Mouse (Mus musculus): ENCODE data around the gene Chd9. TPM values are rescaled to one million over a fixed set of nuclear protein-coding genes. Genes with fewer than 3 reads are reported as not detected.

The Chd9 gene
- total RNA-seq, 4 experiments from 2014 or later: 37.4 to 51.6 (median 46.4) TPM

DNA sequence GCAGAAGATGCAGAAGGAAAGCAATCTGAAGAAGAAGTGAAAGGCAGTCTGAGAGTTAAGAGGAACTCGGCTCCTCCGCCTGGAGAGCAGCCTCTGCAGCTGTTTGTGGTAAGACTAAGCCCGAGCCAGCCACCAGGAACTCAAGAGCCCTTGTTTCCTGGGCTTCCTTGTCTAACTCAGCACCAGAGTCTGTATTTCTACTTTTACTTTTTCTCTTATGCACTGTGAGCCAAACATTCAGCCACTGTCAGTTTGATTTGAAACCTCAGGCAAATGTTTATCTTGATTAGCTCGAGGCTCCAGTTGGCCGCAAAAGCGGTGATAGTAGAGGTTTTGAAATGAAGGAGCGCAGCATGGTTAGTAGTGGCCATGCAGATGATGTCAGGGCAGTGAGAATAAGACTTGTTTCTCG is 148.8 kb downstream of the Chd9 start:
- DNase-seq (ENCODE audit: low spot score): peak; percentile 26

DNA sequence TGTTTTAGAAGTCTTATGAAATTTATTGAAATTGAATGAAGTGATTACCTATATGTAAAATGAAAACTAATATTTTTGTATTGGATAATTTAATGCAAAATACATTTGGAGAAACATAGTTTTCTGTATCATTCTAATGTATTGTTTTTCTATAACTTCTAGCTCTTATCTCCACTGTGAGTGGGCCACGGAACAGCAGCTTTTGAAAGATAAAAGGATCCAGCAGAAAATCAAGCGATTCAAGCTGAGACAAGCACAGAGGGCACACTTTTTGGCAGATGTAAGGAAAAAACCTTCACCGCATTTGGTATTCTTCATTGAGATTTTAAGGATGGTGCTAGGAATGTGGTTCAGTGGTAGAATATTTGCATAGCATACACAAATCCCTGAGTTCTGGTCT is 150.6 kb downstream of the Chd9 start:
- DNase-seq (ENCODE audit: low spot score): no peak

DNA sequence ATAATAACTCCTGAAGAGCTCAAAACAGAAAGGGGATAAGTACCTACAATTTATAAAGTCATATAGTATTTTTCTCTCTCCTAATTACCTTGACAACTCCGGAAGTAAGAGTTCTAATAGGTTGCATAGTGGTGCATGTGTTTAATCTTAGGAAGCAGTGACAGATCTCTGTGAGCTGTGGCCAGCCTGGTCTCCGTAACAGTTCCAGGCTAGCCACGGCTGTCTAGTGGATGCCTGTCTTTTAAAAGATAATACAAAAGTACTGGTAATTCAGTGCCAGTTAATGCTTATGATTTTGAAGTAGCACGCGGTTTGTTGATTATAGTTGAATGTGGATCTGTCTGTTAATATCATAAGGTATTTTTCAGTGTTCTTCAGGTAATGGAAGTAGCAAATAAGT is 151.1 kb downstream of the Chd9 start:
- DNase-seq (ENCODE audit: low spot score): no peak

DNA sequence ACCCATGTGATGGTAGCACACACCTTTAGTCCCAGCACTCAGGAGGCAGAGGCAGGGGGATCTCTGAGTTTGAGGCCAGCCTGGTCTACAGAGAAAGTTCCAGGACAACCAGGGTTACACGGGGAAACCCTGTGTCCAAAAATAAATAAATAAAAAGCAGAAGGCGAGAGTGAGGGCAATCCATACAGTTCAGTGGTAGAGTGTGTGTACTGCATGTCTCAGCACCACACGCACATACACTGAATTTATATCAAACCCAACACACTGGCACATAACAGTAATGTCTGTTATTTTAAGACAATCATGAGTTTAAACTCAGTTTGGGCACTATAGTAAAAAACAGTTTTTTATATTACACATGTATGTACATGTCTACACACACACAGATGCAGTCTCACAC is 153.9 kb downstream of the Chd9 start:
- DNase-seq (ENCODE audit: low spot score): no peak

DNA sequence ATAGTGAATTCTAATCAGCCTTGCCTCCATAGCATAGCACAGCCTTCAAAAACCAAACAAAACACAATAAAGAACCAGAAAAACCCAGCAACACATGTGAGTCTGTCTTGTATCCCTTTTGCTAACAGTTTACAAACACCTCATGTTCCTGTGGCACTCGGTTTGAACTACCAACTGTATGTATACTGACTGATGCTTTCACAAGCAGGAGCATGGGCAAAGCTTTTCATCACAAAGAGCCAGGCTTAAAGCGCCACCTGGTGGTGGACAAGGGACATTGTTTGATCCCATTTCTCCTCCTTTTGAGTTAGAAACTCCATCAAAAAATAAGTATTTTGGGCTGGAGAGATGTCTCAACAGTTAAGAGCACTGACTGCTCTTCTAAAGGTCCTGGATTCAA is 191.6 kb downstream of the Chd9 start:
- peak; percentile 52 for DNase-seq (ENCODE audit: low spot score)

DNA sequence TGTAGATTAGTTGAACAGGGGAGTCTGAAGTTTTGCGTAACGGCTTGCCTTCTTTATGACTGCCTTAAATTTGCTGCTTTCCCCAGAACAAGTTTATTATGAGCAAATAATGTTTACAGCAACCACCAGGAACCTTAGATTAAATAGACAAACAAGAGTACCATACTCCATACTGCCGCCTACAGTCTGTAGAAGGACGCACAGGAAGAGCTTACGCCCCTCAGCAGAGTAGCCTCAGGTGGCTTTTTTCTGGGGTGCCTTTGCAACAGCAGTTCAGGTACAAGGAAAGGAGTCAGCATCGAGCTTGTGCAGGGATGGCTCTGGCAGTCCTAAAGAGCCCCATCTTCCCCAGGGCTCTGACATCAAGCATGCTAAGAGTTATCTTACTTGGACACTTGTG is 206.3 kb downstream of the Chd9 start:
- DNase-seq (ENCODE audit: low spot score): no peak

DNA sequence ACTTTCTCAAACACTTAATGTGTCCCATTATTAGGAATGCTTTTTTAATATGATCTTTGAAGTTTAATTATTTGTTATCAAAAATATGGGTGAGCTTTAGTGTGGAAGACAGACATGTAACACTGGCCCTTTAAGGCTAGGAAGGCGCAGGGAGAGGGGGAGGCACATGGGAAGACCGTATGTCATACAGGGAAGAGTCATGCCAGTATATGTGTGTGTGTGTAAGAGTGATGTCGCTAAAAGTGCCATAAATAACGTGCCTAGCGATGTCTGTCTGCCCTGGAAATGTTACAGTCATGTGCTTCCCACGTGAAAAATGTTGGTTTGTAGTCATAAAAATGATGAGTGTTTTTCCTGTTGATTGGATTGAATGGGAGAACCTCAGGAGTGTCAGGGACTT is 208.8 kb downstream of the Chd9 start:
- DNase-seq (ENCODE audit: low spot score): no peak

DNA sequence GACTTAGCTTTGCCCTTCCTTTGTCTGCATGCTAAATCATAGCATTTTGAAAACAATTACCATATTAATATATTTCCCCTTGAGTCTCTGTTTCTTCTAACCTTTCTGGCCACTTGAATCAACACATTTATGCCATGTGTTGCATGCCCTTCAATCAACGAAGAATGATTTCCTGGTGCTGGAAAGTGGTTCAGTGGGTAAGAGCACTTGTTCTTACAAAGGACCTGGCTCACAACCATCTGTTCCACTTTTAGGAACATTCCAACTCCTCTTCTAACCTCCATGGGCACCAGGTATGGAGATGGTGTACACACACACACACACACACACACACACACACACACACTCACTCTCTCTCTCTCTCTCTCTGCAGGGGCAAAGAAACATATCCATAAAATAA is 210.5 kb downstream of the Chd9 start:
- no peak for DNase-seq (ENCODE audit: low spot score)

DNA sequence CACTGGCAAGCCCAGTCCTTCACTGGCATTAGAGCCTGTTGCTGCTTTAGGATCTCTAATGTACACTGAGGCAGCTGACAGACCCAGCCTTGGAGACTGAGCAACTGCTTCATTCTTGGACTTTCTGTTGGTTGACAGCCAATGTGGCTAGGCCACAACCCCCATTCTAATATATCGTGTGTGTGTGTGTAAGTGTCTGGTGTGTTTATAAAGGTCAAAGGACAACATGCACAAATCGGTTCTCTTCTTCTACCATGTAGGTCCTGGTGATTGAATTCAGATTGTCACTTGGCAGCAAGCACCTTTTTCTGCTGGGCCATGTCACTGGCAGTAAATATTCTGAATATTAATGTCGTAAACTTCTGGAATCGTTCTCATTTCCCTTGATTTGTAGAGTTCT is 218.2 kb downstream of the Chd9 start:
- DNase-seq (ENCODE audit: low spot score): no peak

DNA sequence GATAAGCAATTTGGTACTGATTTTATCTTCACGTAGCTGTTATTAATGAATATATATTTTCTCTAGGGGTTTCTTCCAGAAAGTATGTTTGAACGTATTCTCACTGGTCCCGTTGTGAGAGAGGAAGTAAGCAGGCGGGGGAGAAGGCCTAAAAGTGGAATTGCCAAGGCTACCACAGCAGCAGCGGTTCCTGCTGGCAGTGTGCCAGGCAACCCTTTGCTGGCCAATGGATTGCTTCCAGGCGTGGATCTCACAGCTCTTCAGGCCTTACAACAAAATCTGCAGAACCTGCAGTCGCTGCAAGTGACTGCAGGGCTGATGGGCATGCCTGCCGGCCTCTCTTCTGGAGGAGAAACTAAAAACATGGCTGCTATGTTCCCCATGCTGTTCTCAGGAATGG is 222.9 kb downstream of the Chd9 start:
- DNase-seq (ENCODE audit: low spot score): peak; percentile 71

DNA sequence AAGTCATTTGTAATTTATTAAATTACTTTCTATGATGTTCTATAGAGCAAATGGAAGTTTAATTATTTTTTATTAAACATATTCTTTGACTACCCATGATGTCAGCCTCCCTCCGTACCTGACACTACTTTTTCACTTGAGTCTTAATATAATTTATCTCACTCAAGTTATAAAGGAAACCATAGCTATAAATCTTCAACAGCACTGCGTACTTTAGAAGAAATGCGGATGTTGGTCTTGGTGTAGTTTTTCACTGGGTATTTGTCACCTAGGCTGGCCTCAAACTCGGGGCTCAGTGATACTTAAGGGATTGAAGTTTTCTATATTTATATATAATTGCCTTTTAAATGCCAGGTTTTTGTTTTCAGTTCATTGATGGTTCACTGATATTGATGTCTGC is 226.3 kb downstream of the Chd9 start:
- DNase-seq (ENCODE audit: low spot score): no peak

DNA sequence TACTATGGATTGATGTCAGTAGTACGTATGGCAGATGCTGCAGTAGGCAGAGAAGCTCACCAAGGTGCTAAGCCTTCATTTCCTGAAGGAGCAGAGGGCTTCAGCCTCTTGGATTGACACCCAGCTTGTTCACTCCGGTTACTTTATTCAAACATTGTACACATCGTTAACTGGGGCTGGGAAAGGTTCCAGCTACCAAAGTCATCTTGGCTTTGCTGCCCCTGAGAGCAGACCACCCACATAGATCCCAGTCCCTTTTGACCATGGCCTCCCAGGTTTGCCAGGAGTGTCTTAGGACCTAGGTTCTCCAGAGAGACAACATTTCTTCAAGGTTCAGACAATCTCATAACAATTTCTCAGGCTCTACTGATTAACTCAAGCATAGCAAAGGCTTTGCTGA is 228.7 kb downstream of the Chd9 start:
- DNase-seq (ENCODE audit: low spot score): no peak

DNA sequence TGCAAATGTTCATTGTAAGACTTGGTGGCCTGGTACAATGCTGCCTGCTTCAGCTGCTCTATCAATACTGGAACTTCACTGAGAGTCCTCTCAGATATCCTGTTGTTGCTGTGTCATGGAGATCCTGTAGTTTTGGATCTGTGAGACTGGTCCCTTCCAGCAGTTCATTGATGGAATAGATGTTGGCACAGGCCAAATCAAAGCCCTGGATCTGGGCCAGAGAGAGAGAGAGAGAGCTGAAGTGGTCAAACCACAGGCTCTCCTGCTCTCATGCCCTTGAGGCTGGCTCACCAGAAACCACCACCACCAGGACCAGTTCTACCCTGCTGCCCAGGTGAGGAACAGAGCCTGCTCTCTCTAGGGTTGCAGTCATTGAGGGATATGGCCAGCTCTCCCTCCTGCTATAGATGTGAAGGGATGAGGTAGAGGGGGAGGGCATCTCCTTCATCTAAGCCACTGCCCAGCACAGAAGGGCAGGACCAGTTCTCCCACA is 231.0 kb downstream of the Chd9 start:
- DNase-seq (ENCODE audit: low spot score): no peak

DNA sequence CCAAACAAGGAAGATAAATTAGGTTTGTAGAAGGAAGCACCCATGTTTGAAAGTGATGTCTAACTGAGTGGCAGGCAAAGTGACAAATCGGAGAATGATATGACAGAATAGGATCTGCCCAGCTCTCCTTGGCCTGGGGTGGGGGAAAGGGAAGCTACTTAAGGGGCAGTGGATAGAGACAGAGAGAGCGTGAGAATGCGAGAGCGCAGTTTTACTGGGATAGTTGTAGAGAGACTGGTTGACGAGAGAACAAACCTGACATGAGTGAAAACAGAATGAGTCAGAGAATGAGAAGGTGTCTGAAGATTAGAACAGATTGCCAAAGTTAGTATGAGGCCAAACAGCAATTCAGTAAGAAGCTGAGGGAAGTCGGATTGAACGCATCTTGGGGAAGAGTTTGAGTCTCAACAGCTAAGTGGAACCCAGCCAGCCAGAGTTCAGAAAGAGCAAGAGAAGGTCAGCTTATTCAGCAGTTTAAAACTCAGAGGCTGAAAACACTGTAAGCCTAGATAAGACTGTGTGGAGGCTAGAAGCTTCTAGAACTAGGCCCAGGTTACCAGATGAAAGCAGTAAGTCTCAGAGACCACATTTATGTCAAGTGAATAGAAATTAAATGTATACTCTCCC is 231.8 kb downstream of the Chd9 start:
- no peak for DNase-seq (ENCODE audit: low spot score)

DNA sequence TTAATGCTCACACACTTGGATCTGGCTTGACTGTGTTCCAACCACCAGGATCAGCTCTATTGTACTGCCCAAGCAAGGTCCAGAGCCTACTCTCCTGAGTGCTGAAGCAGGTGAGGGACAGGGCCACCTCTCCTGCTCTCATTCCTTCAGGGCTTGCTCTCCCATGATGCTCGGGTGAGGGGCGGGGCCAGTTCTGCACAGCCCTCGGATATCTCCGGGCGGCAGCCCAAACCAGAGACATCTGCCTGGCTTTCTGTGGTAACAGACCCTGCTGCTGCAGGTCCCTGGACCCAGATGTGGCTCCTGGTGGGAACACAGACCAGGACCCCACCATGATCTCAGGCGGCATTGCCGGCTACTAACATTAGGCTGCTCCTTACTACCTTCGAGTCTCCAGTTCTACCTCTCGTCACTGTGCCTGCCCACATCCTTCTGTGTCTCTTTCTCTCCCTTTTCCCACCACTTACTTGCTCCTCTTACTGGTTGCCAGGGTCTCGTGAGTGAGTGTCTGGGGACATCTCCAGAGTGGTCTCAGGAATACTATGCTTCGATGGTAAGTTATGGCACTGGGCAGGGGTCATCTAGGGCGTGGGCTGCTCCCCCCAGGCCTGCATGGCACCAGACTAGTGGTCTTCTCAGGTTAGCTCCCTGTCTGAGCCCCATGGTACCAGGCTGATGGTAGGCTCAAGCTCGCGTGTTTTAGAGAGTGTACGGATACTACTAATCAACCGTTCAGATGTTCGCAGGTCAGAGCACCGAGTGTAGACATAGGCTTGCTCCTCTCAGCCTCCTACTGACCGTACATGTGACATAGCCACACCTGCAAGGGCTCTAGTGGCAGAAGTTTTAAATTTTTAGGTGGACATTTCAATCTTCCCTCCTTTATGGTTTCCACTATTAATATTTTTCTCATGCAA is 232.7 kb downstream of the Chd9 start:
- DNase-seq (ENCODE audit: low spot score): no peak

DNA sequence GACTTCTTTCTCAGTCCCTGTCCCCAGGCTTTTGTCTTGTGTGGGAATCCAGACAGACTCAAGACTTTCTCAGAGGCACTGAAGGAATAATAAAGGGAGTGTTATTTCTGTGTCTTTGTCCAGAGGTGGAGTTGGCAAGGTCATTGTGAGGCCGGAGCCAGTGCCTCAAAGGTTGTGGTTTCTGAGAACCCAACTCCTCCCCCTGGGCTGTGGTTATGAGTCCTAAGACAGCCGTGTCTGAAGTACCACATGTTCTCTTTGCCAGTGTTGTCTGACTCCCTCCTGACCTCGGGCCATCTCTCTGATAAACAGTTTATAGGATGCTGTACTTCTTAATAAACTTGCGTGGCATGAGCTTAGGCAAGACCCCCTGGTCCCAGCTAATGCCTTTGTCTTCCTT is 237.0 kb downstream of the Chd9 start:
- no peak for DNase-seq (ENCODE audit: low spot score)

DNA sequence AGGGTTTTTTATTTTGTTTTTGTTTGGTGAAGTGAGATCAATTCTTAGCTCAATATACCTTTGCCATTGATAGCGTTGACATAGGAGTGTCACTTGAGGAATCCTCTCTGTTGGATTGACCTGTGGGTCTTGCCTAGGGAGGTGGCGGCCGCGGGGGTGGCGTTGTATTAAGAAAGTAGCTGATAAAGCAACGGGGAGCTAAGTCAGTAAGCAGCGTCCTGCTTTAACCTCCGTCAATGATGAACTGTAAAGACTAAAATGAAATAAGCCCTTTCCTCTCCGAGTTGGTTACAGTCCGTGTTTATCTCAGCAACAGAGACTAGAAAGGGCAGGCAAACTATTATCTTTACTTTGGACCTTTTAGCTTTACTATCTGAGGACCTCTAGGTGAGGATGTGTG is 241.3 kb downstream of the Chd9 start:
- no peak for DNase-seq (ENCODE audit: low spot score)

DNA sequence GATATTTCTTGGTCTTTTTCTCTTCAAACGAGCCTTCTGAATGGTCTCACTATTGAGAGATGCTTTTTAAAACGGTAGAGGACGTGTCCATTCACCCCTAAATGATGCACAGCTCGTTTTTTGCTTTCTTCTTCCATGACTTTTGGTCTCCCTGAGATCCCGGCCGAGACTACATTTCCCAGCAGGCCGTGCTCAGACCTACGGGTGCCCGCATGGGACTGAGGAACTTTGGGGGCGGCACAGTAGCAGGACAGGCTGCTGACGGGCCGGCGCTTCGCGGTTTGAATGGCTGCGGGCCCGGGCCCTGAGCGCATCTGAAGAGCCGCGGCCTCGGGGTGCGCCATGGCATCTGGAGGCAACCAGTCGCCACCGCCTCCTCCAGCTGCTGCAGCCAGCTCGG is 241.7 kb downstream of the Chd9 start, which contains the start of gene Rbl2:
Gene Rbl2, plus strand, starts transcription at position 224 of the 400 bp plus-strand sequence.
- peak; percentile 98 for DNase-seq (ENCODE audit: low spot score)

DNA sequence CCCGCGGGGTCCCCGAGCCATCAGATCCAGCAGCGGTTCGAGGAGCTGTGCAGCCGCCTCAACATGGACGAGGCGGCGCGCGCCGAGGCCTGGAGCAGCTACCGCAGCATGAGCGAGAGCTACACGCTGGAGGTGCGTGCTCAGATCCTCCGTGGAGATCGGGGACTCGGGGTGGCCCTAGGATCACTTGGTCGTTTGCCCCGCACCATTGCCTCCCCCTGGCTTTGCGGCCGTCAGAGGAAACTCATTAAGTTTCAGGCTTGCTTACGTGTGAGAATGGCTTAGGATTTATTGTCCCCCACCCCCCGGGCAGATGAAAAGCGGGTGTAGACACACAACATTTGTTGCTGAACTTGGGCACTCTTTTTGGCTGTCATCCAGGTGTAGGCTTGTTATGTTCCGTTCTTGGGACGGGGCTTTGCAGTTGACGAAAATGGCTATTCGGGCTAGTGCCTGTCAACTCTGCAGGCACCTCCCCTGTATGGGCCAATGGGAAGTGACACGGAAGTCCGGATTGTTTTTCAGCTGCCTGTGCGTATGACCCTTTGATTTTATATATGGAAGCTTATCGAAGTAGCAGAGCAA is 242.2 kb downstream of the Chd9 start:
- peak; percentile 93 for DNase-seq (ENCODE audit: low spot score)

DNA sequence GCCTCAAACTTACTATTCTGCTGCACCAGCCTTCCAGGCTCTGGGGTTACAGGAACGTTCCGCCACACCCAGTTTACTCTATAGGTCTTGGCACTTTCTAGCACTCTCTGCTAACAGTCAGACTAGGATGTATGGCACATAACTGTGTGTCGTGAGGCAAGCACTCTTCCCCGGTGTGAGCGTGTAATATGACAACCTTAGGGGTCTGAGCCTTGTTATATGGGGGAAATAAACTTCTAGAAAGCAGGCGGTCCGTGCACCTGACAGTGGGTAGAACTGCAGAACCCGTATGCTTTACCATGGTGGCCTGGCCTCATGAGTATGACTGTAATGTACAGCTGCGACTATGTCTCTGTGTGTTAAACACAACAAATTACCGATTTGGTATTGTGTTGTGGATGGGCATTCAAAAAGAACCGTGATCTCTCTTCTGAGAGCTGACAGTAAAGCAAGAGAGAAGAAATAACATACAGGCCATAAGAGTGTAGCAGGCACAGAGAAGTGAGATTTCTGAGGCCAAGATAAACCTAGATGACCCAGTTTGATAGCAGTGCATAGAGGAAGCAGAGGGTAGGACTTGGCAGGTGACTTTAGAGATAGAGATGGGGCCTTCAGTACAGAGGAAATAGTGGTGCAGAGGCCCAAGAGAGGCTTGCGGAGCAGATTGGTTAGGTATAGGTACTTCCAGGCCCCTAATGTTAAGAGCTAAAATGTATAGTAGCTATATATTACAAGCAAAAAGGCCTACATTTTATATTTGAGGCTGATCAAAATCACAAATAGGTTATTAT is 249.1 kb downstream of the Chd9 start:
- no peak for DNase-seq (ENCODE audit: low spot score)

DNA sequence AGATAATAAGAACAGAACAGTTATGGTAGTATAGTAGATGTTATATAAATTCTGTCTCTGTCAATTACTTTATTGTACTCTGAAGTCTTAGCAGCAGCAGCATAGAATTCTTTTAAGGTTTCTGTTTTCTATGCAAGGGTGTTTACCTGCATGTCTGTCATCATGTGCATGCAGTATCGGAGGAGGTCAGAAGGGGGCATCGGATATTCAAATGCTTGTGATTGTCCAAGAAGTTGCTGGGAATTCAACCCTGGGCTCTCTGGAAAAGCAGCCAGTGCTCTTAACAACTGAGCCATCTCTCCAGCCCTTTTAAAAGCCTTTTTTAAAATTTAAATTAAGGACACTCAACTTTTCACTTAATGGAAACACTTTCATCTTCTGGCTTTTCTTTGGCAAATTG is 251.5 kb downstream of the Chd9 start:
- DNase-seq (ENCODE audit: low spot score): no peak

DNA sequence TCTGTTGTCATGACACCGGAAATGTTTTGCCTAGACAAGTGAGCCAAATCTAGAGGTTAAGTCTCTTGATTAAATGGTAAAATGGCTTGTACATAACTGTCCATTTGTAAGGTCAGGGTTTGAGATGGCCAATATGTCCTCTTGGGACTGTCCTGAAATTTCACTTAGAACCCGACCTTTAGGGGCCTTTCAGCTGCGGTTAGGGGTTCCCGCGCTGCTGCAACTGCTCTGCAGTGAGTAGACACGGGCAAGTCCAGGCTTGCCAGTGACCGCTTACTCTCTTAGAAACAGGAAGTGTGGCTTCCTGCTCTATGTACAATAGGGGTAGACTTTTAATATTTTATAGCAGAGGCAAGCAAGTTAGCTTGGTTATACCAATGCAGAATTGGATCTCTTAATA is 253.8 kb downstream of the Chd9 start:
- DNase-seq (ENCODE audit: low spot score): peak; percentile 14

Data from heart, adult 8-10 months (tissue).